Mouse (Mus musculus) hindbrain, postnatal 0 days (tissue): ENCODE measurements around the gene Dnajc14. TPM values are rescaled to one million over a fixed set of nuclear protein-coding genes. Genes with fewer than 3 reads are reported as not detected.

Source experiments
- ATAC-seq: fragments of 200-750 bp; cut with Nextera tagmentation; 2 replicates; pipeline ENCODE4 v1.8.0; 2017; ENCODE audit warnings: mild to moderate bottlenecking, moderate TSS enrichment, moderate library complexity
- DNase-seq: peaks from one replicate; pipeline ENCODE4 v3.0.0-alpha.2; 2015; ENCODE audit warnings: low spot score
- H3K27ac ChIP-seq: fragments of 300-500 bp; sonication (generic); 2 replicates; pipeline ENCODE4 v1.5.1; 2014; ENCODE audit warnings: mild to moderate bottlenecking
- H3K27me3 ChIP-seq: fragments of 300-500 bp; sonication (generic); 2 replicates; pipeline ENCODE4 v1.6.1; 2014; ENCODE audit warnings: low read length, mixed read lengths; ENCODE audit not compliant: insufficient read depth
- H3K36me3 ChIP-seq: fragments of 300-500 bp; sonication (generic); 2 replicates; pipeline ENCODE4 v1.6.1; 2014; ENCODE audit warnings: low read length, mixed read lengths; ENCODE audit not compliant: insufficient read depth
- H3K4me1 ChIP-seq: fragments of 300-500 bp; sonication (generic); 2 replicates; pipeline ENCODE4 v1.6.1; 2014; ENCODE audit warnings: antibody characterized with exemption, low read length, mixed read lengths; ENCODE audit not compliant: insufficient read depth
- H3K4me2 ChIP-seq: fragments of 300-500 bp; sonication (generic); 2 replicates; pipeline ENCODE4 v1.6.1; 2014; ENCODE audit warnings: low read depth, mild to moderate bottlenecking, low read length, moderate library complexity, mixed read lengths
- H3K4me3 ChIP-seq: fragments of 300-500 bp; sonication (generic); 2 replicates; pipeline ENCODE4 v1.5.1; 2014; ENCODE audit warnings: low read length
- H3K9ac ChIP-seq: fragments of 300-500 bp; sonication (generic); replicated peaks from 2 replicates; pipeline ENCODE4 v1.6.1; 2014; ENCODE audit warnings: mild to moderate bottlenecking, low read length, moderate library complexity, mixed read lengths
- H3K9me3 ChIP-seq: fragments of 300-500 bp; sonication (generic); 2 replicates; pipeline ENCODE4 v1.6.1; 2016; ENCODE audit warnings: low read length, mixed read lengths
- CTCF ChIP-seq: IDR thresholded peaks from 2 replicates; pipeline ENCODE4 v1.5.1; 2016; ENCODE audit warnings: antibody characterized with exemption, control low read depth, low read depth
- WGBS: fragments of 180-500 bp; shearing (Covaris S2); extraction: QIAGEN DNeasy Blood & Tissue Kit; methylation state at CpG from one replicate; pipeline ENCODE4 v1.1.7; 2014; 5-methylcytosine and 5-hydroxymethylcytosine counted together
- polyA plus RNA-seq: library from polyadenylated mRNA; unstranded; fragments of >200 nt; fragmentation: Nextera tagmentation; extraction: Ambion mirVana; gene quantifications from 2 replicates; pipeline ENCODE4 v1.2.1, GENCODE M21; 2015
- total RNA-seq: library from RNA; depleted of rRNA; stranded (reverse); fragments of >200 nt; gene quantifications from 2 replicates; pipeline ENCODE4 v1.2.3, GENCODE M21; 2014; rRNA removed

Dnajc14 gene
- total RNA-seq: 28.6 and 30.9 TPM in 2 replicates
- 32.7 and 37.0 TPM in 2 replicates for polyA plus RNA-seq

- DNase-seq (peak; percentile 69), ATAC-seq (peak; percentile 31)
- 0% methylated on average over 14 of the region's 14 CpGs for WGBS
- Histone ChIP-seq H3K27me3 (no peaks in the 10 kb centered on the region), H3K4me2 (peak within 1 kb of the TSS; percentile 92), H3K36me3 (peaks cover 4% of the 10 kb centered on the region; the same call in 1 of the 2 replicates), H3K9ac (peak within 1 kb of the TSS; percentile 86), H3K4me1 (peaks cover 34% of the 10 kb centered on the region), H3K27ac (peak within 1 kb of the TSS; percentile 98), H3K4me3 (peak within 1 kb of the TSS; percentile 84), H3K9me3 (no peaks in the 10 kb centered on the region)
- no peak for TF ChIP-seq CTCF
These were observed at the start of gene Dnajc14 for GRCm38 (mm10) chr10:128803771-128804270. Gene Dnajc14 (plus strand): TSS chr10:128804062.

GRCm38 (mm10) chr10:128772895-128773294 lies 31.0 kb upstream of the Dnajc14 start:
- H3K9me3 ChIP-seq: no peaks in the 10 kb centered on the region
- 88% methylated on average over 2 of the region's 2 CpGs for WGBS
- H3K27me3 ChIP-seq: no peaks in the 10 kb centered on the region
- H3K27ac ChIP-seq: no peak overlapping the region
- no peak for DNase-seq
- no peak for ATAC-seq
- H3K4me2 ChIP-seq: no peak overlapping the region
- H3K9ac ChIP-seq: no peak overlapping the region
- H3K4me3 ChIP-seq: no peak overlapping the region
- H3K4me1 ChIP-seq: no peaks in the 10 kb centered on the region
- TF ChIP-seq CTCF: peak; percentile 43
- H3K36me3 ChIP-seq: no peaks in the 10 kb centered on the region

GRCm38 (mm10) chr10:128773685-128774084 lies 30.2 kb upstream of the Dnajc14 start:
- TF ChIP-seq CTCF: peak; percentile 63
- ATAC-seq (no peak), DNase-seq (peak; percentile 45)
- Histone ChIP-seq H3K9ac (no peak overlapping the region), H3K36me3 (no peaks in the 10 kb centered on the region), H3K27me3 (no peaks in the 10 kb centered on the region), H3K4me3 (no peak overlapping the region), H3K4me1 (no peaks in the 10 kb centered on the region; the same call in 1 of the 2 replicates), H3K4me2 (no peak overlapping the region), H3K9me3 (no peaks in the 10 kb centered on the region), H3K27ac (no peak overlapping the region)
- 25% methylated on average over 5 of the region's 5 CpGs for WGBS

GRCm38 (mm10) chr10:128778441-128778840 lies 25.4 kb upstream of the Dnajc14 start:
- WGBS: 97% methylated on average over 2 of the region's 2 CpGs
- H3K27me3 ChIP-seq: no peaks in the 10 kb centered on the region
- H3K4me2 ChIP-seq: no peak overlapping the region
- DNase-seq: no peak
- no peak for ATAC-seq
- TF ChIP-seq CTCF: no peak
- H3K27ac ChIP-seq: peak overlapping the region; percentile 59; the same call in 1 of the 2 replicates
- H3K4me3 ChIP-seq: no peak overlapping the region
- no peaks in the 10 kb centered on the region for H3K9me3 ChIP-seq
- no peak overlapping the region for H3K9ac ChIP-seq
- H3K36me3 ChIP-seq: no peaks in the 10 kb centered on the region
- H3K4me1 ChIP-seq: no peaks in the 10 kb centered on the region; the same call in 1 of the 2 replicates

- H3K4me1 ChIP-seq: no peaks in the 10 kb centered on the region; the same call in 1 of the 2 replicates
- H3K9ac ChIP-seq: no peak overlapping the region
- no peak overlapping the region for H3K4me2 ChIP-seq
- no peak for TF ChIP-seq CTCF
- H3K36me3 ChIP-seq: no peaks in the 10 kb centered on the region
- no peaks in the 10 kb centered on the region for H3K9me3 ChIP-seq
- 32% methylated on average over 8 of the region's 8 CpGs for WGBS
- DNase-seq (peak; percentile 6), ATAC-seq (no peak)
- H3K4me3 ChIP-seq: no peak overlapping the region
- H3K27ac ChIP-seq: peak overlapping the region; percentile 59
- no peaks in the 10 kb centered on the region for H3K27me3 ChIP-seq
These were observed 24.7 kb upstream of the Dnajc14 start for GRCm38 (mm10) chr10:128779011-128779795.

- H3K27me3 ChIP-seq: no peaks in the 10 kb centered on the region
- no peak overlapping the region for H3K9ac ChIP-seq
- no peaks in the 10 kb centered on the region for H3K36me3 ChIP-seq
- DNase-seq (no peak), ATAC-seq (no peak)
- no peak overlapping the region for H3K27ac ChIP-seq
- TF ChIP-seq CTCF: no peak
- H3K9me3 ChIP-seq: peaks cover 2% of the 10 kb centered on the region; the same call in 1 of the 2 replicates
- no peak overlapping the region for H3K4me2 ChIP-seq
- H3K4me3 ChIP-seq: no peak overlapping the region
- no peaks in the 10 kb centered on the region; the same call in 1 of the 2 replicates for H3K4me1 ChIP-seq
- 100% methylated on average over 1 of the region's 1 CpGs for WGBS
These were observed 23.7 kb upstream of the Dnajc14 start for GRCm38 (mm10) chr10:128780200-128780599.
